Mouse (Mus musculus): ENCODE measurements at regions not wholly inside any gene's neighbourhood (a gene's known extent, or its start where the extent isn't known, plus 50 kb on each side); places are given as distances from the start of the nearest gene placed in this dataset.

DNA sequence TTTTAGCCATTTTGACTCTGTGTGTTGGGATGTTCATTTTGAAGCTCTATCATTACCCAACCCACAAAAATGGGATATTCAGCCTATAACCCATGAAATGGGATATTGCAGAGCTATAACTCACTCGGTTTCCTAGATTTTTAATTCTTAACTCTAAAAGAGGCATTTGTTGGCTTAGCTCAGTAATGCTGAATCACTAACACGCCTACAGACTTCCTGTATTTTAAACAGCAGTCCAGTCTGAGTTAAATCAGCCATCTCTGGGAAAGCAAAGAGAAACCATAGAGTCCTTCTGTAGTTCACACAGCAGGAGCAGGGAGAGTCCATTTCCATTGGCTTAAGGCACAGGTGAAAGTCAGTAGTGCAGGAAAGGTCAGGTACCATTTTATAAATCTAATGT is 471.3 kb upstream of the Adgrl2 start:
- H3K9me3 ChIP-seq (ENCODE audit: control insufficient read depth, low read length) = no peaks in the 10 kb centered on the region
- H3K27ac ChIP-seq (replicated peaks; ENCODE audit: low read depth, low read length) = no peak overlapping the region
- H3K4me3 ChIP-seq (ENCODE audit: low read depth, low read length) = no peak overlapping the region
- H3K4me1 ChIP-seq (ENCODE audit: control insufficient read depth, insufficient read depth, low read length) = no peaks in the 10 kb centered on the region
- no peaks in the 10 kb centered on the region for H3K36me3 ChIP-seq (ENCODE audit: control insufficient read depth, insufficient read depth, low read length)
- no peak overlapping the region for H3K4me2 ChIP-seq (ENCODE audit: low read depth, low read length)
- 72% methylated on average over 2 of the region's 2 CpGs for WGBS
- no peaks in the 10 kb centered on the region for H3K27me3 ChIP-seq (replicated peaks; ENCODE audit: control insufficient read depth, insufficient read depth, low read length)
- ATAC-seq (ENCODE audit: low read depth) = no peak
- DNase-seq (ENCODE audit: low spot score) = no peak
- no peak overlapping the region for H3K9ac ChIP-seq (ENCODE audit: low read depth, low read length)

DNA sequence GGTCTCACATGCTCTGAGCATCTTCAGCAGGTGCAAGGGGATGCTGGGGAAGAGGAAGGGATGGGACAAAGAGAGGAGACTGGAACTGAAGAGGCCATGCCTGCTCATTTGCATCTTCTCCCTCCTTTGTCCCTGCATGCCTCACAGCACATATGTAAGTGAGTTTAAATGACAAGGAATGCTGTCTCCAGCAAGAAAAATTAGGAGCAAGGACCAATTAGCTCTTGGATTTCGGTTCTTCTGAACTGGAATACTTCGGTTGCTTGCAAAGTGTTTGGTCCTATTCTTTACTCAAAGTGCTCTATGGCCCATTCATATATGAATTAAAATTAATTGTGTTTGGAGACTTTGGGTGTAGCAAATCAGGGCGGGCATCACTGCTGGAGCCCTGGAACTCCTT is 459.0 kb upstream of the Adgrl2 start:
- H3K27ac ChIP-seq (replicated peaks; ENCODE audit: low read depth, low read length) = no peak overlapping the region
- no peak overlapping the region for H3K9ac ChIP-seq (ENCODE audit: low read depth, low read length)
- no peak for DNase-seq (ENCODE audit: low spot score)
- H3K4me2 ChIP-seq (ENCODE audit: low read depth, low read length) = no peak overlapping the region
- no peaks in the 10 kb centered on the region for H3K9me3 ChIP-seq (ENCODE audit: control insufficient read depth, low read length)
- no peaks in the 10 kb centered on the region for H3K36me3 ChIP-seq (ENCODE audit: control insufficient read depth, insufficient read depth, low read length)
- no peaks in the 10 kb centered on the region for H3K27me3 ChIP-seq (replicated peaks; ENCODE audit: control insufficient read depth, insufficient read depth, low read length)
- no peak overlapping the region for H3K4me3 ChIP-seq (ENCODE audit: low read depth, low read length)
- H3K4me1 ChIP-seq (ENCODE audit: control insufficient read depth, insufficient read depth, low read length) = peaks cover 6% of the 10 kb centered on the region; the same call in 1 of the 2 replicates
- WGBS = 82% methylated on average over 3 of the region's 3 CpGs
- ATAC-seq (ENCODE audit: low read depth) = no peak

DNA sequence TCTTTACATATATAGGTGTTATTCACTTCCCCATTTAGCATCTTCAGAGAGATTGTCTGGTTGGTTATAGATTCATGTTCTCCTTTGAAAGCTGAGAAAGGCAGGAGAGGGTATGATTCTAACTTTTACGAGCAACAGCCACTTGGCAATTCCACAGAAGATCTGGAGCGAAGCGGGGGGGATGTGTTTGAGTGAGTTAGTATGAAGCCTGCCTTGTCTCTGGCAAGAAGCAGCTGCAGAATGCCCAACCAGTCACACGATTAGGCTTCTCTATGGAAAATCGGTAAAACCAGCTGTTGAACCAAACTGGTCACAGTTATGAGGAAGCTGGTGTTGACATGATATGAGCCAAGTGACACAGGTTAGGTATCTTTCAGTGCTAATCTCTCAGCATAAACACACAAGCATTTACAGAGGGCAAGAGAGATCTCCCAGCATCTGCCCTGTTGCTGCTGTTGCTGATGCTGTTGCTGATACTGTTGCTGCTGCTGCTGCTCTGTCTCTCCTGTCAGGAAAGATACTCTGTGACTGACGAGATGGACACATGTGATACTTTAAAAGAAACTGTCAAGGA is 455.7 kb upstream of the Adgrl2 start:
- H3K4me1 ChIP-seq (ENCODE audit: control insufficient read depth, insufficient read depth, low read length) = peaks cover 6% of the 10 kb centered on the region; the same call in 1 of the 2 replicates
- H3K9ac ChIP-seq (ENCODE audit: low read depth, low read length) = no peak overlapping the region
- H3K27ac ChIP-seq (replicated peaks; ENCODE audit: low read depth, low read length) = no peak overlapping the region
- H3K27me3 ChIP-seq (replicated peaks; ENCODE audit: control insufficient read depth, insufficient read depth, low read length) = no peaks in the 10 kb centered on the region
- WGBS = 71% methylated on average over 6 of the region's 6 CpGs
- H3K4me2 ChIP-seq (ENCODE audit: low read depth, low read length) = no peak overlapping the region
- no peaks in the 10 kb centered on the region for H3K9me3 ChIP-seq (ENCODE audit: control insufficient read depth, low read length)
- H3K36me3 ChIP-seq (ENCODE audit: control insufficient read depth, insufficient read depth, low read length) = no peaks in the 10 kb centered on the region
- H3K4me3 ChIP-seq (ENCODE audit: low read depth, low read length) = no peak overlapping the region
- ATAC-seq (ENCODE audit: low read depth) (no peak), DNase-seq (ENCODE audit: low spot score) (peak; percentile 39)

GRCm38 (mm10) chr3:149444854-149445577 is 454.7 kb upstream of the Adgrl2 start:
- peak; percentile 87 for DNase-seq (ENCODE audit: low spot score)

GRCm38 (mm10) chr3:149444377-149444776 is 454.0 kb upstream of the Adgrl2 start:
- WGBS = 59% methylated on average over 8 of the region's 8 CpGs
- peak overlapping the region; percentile 59 for H3K4me2 ChIP-seq (ENCODE audit: low read depth, low read length)

More at GRCm38 (mm10) chr3:149444854-149445577, 454.7 kb upstream of the Adgrl2 start:
- peak overlapping the region; percentile 37 for H3K4me3 ChIP-seq (ENCODE audit: low read depth, low read length)
- ATAC-seq (ENCODE audit: low read depth) = peak; percentile 71; the same call in 1 of the 2 replicates
- H3K27ac ChIP-seq (replicated peaks; ENCODE audit: low read depth, low read length) = no peak overlapping the region
- H3K4me2 ChIP-seq (ENCODE audit: low read depth, low read length) = peak overlapping the region; percentile 59
- no peaks in the 10 kb centered on the region for H3K9me3 ChIP-seq (ENCODE audit: control insufficient read depth, low read length)
- no peaks in the 10 kb centered on the region for H3K27me3 ChIP-seq (replicated peaks; ENCODE audit: control insufficient read depth, insufficient read depth, low read length)
- 16% methylated on average over 15 of the region's 15 CpGs for WGBS
- H3K4me1 ChIP-seq (ENCODE audit: control insufficient read depth, insufficient read depth, low read length) = peaks cover 6% of the 10 kb centered on the region; the same call in 1 of the 2 replicates
- peak overlapping the region; percentile 32; the same call in 1 of the 2 replicates for H3K9ac ChIP-seq (ENCODE audit: low read depth, low read length)
- H3K36me3 ChIP-seq (ENCODE audit: control insufficient read depth, insufficient read depth, low read length) = no peaks in the 10 kb centered on the region

DNA sequence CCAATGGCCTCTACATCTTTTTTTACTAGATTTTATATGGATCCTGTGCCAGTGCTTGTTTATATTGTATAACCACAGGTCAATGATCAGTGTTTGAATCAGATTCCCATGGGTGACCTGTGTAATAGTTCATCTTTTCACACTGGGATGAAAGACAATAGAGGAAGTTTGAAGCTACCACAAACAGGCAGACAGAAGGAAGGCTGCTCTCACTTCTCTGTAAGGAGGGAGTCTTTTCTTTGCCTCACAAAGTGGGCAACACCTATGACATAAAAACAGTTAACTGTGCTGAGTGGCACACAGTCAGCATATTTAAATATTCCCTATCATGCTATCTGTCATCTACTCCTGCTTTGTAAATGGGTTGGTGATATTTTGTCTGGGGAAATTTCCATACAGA is 450.9 kb upstream of the Adgrl2 start:
- no peaks in the 10 kb centered on the region for H3K27me3 ChIP-seq (replicated peaks; ENCODE audit: control insufficient read depth, insufficient read depth, low read length)
- no peak for DNase-seq (ENCODE audit: low spot score)
- H3K4me3 ChIP-seq (ENCODE audit: low read depth, low read length) = no peak overlapping the region
- no peaks in the 10 kb centered on the region for H3K9me3 ChIP-seq (ENCODE audit: control insufficient read depth, low read length)
- no peak overlapping the region for H3K27ac ChIP-seq (replicated peaks; ENCODE audit: low read depth, low read length)
- no peak overlapping the region for H3K9ac ChIP-seq (ENCODE audit: low read depth, low read length)
- no peak overlapping the region for H3K4me2 ChIP-seq (ENCODE audit: low read depth, low read length)
- H3K4me1 ChIP-seq (ENCODE audit: control insufficient read depth, insufficient read depth, low read length) = peaks cover 6% of the 10 kb centered on the region; the same call in 1 of the 2 replicates
- no peaks in the 10 kb centered on the region for H3K36me3 ChIP-seq (ENCODE audit: control insufficient read depth, insufficient read depth, low read length)
- no peak for ATAC-seq (ENCODE audit: low read depth)

More at GRCm38 (mm10) chr3:149444377-149444776, 454.0 kb upstream of the Adgrl2 start:
- H3K4me1 ChIP-seq (ENCODE audit: control insufficient read depth, insufficient read depth, low read length) = peaks cover 6% of the 10 kb centered on the region; the same call in 1 of the 2 replicates
- ATAC-seq (ENCODE audit: low read depth) (no peak), DNase-seq (ENCODE audit: low spot score) (no peak)
- H3K27ac ChIP-seq (replicated peaks; ENCODE audit: low read depth, low read length) = no peak overlapping the region
- H3K36me3 ChIP-seq (ENCODE audit: control insufficient read depth, insufficient read depth, low read length) = no peaks in the 10 kb centered on the region
- no peaks in the 10 kb centered on the region for H3K9me3 ChIP-seq (ENCODE audit: control insufficient read depth, low read length)
- H3K27me3 ChIP-seq (replicated peaks; ENCODE audit: control insufficient read depth, insufficient read depth, low read length) = no peaks in the 10 kb centered on the region
- no peak overlapping the region for H3K9ac ChIP-seq (ENCODE audit: low read depth, low read length)
- H3K4me3 ChIP-seq (ENCODE audit: low read depth, low read length) = peak overlapping the region; percentile 37; the same call in 1 of the 2 replicates

DNA sequence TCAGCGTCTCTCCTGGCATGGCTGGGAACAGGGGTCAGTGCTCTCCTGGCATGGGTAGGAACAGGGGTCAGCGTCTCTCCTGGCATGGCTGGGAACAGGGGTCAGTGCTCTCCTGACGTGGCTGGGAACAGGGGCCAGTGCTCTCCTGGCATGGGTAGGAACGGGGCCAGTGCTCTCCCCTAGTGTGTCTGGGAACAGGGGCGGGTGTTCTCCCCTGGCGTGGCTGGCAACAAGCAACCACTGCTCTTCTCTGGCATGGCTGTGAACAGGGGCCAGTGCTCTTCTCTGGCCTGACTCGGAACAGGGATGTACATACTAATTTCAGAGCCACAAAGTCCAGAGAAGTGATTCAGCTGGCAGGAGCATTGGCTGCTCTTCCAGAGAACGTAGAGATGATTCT is 447.4 kb upstream of the Adgrl2 start:
- no peak overlapping the region for H3K9ac ChIP-seq (ENCODE audit: low read depth, low read length)
- no peak for ATAC-seq (ENCODE audit: low read depth)
- 81% methylated on average over 8 of the region's 8 CpGs for WGBS

GRCm38 (mm10) chr3:149436944-149437343 is 446.6 kb upstream of the Adgrl2 start:
- 74% methylated on average over 6 of the region's 6 CpGs for WGBS
- H3K27me3 ChIP-seq (replicated peaks; ENCODE audit: control insufficient read depth, insufficient read depth, low read length) = no peaks in the 10 kb centered on the region
- no peaks in the 10 kb centered on the region for H3K9me3 ChIP-seq (ENCODE audit: control insufficient read depth, low read length)
- DNase-seq (ENCODE audit: low spot score) (no peak), ATAC-seq (ENCODE audit: low read depth) (no peak)
- H3K36me3 ChIP-seq (ENCODE audit: control insufficient read depth, insufficient read depth, low read length) = no peaks in the 10 kb centered on the region
- H3K4me2 ChIP-seq (ENCODE audit: low read depth, low read length) = no peak overlapping the region
- H3K27ac ChIP-seq (replicated peaks; ENCODE audit: low read depth, low read length) = no peak overlapping the region
- H3K4me3 ChIP-seq (ENCODE audit: low read depth, low read length) = no peak overlapping the region
- no peaks in the 10 kb centered on the region; the same call in 1 of the 2 replicates for H3K4me1 ChIP-seq (ENCODE audit: control insufficient read depth, insufficient read depth, low read length)
- H3K9ac ChIP-seq (ENCODE audit: low read depth, low read length) = no peak overlapping the region

More for the DNA sequence above, 447.4 kb upstream of the Adgrl2 start:
- no peaks in the 10 kb centered on the region for H3K27me3 ChIP-seq (replicated peaks; ENCODE audit: control insufficient read depth, insufficient read depth, low read length)
- no peak overlapping the region for H3K4me3 ChIP-seq (ENCODE audit: low read depth, low read length)
- H3K4me1 ChIP-seq (ENCODE audit: control insufficient read depth, insufficient read depth, low read length) = no peaks in the 10 kb centered on the region; the same call in 1 of the 2 replicates
- no peak overlapping the region for H3K27ac ChIP-seq (replicated peaks; ENCODE audit: low read depth, low read length)
- H3K4me2 ChIP-seq (ENCODE audit: low read depth, low read length) = no peak overlapping the region
- H3K9me3 ChIP-seq (ENCODE audit: control insufficient read depth, low read length) = no peaks in the 10 kb centered on the region
- H3K36me3 ChIP-seq (ENCODE audit: control insufficient read depth, insufficient read depth, low read length) = no peaks in the 10 kb centered on the region
- no peak for DNase-seq (ENCODE audit: low spot score)
